Mouse (Mus musculus) testis, adult 2 months (tissue): Measurements from ENCODE around the gene Plcg1. TPM values are rescaled to one million over a fixed set of nuclear protein-coding genes. Genes with fewer than 3 reads are reported as not detected.
A peak's percentile ranks its signal among the peaks of the same experiment; 100 is the strongest.

ENCODE experiments used
- H3K27ac ChIP-seq: fragments of 200-500 bp; 2 replicates; pipeline ENCODE4 v1.5.1; 2012; ENCODE audit warnings: low read depth, low read length; ENCODE audit not compliant: control insufficient read depth, insufficient read depth
- H3K27me3 ChIP-seq: fragments of 200-500 bp; 2 replicates; pipeline ENCODE4 v1.6.1; 2012; ENCODE audit warnings: mild to moderate bottlenecking, low read length, moderate library complexity; ENCODE audit not compliant: control insufficient read depth, insufficient read depth
- H3K36me3 ChIP-seq: fragments of 200-500 bp; 2 replicates; pipeline ENCODE4 v1.6.1; 2012; ENCODE audit warnings: mild to moderate bottlenecking, low read length; ENCODE audit not compliant: control insufficient read depth, insufficient read depth
- H3K4me1 ChIP-seq: fragments of 200-500 bp; 2 replicates; pipeline ENCODE4 v1.6.1; 2012; ENCODE audit warnings: low read length; ENCODE audit not compliant: control insufficient read depth, insufficient read depth
- H3K4me3 ChIP-seq: fragments of 200-500 bp; 2 replicates; pipeline ENCODE4 v1.5.1; 2012; ENCODE audit warnings: low read depth, mild to moderate bottlenecking, low read length, moderate library complexity, mixed read lengths; ENCODE audit not compliant: control insufficient read depth
- CTCF ChIP-seq: fragments of 200-500 bp; IDR thresholded peaks from 2 replicates; pipeline ENCODE4 v1.5.1; 2012; ENCODE audit warnings: low read depth, mild to moderate bottlenecking, inconsistent platforms, low read length, moderate library complexity; ENCODE audit not compliant: control insufficient read depth, insufficient read depth, insufficient replicate concordance
- POLR2A ChIP-seq: fragments of 200-500 bp; IDR thresholded peaks from 2 replicates; pipeline ENCODE4 v1.6.1; 2012; ENCODE audit warnings: low read depth, mild to moderate bottlenecking, inconsistent platforms, low read length, moderate library complexity; ENCODE audit not compliant: control insufficient read depth
- polyA plus RNA-seq: library from polyadenylated mRNA; depleted of rRNA; stranded (reverse); fragments of >200 nt; gene quantifications from 2 replicates; pipeline ENCODE4 v1.2.3, GENCODE M21; 2012

The Plcg1 gene
- polyA plus RNA-seq, 1 experiment = 17.7 TPM

- H3K36me3 ChIP-seq = no peaks in the 10 kb centered on the region
- H3K27me3 ChIP-seq = no peaks in the 10 kb centered on the region
- H3K27ac ChIP-seq = no peak overlapping the region
- H3K4me3 ChIP-seq = no peak overlapping the region
- no peaks in the 10 kb centered on the region for H3K4me1 ChIP-seq
- TF ChIP-seq CTCF = no peak
- no peak for TF ChIP-seq POLR2A
These were observed 33.3 kb downstream of the Plcg1 start for GRCm38 (mm10) chr2:160764386-160764785.

- Histone ChIP-seq H3K27ac (no peak overlapping the region; the same call in none of the 2 replicates), H3K36me3 (no peaks in the 10 kb centered on the region), H3K4me1 (no peaks in the 10 kb centered on the region), H3K4me3 (peak overlapping the region; percentile 40), H3K27me3 (no peaks in the 10 kb centered on the region)
- TF ChIP-seq POLR2A = no peak
These were observed 34.0 kb downstream of the Plcg1 start for GRCm38 (mm10) chr2:160765096-160765495.

GRCm38 (mm10) chr2:160766371-160766771 lies 35.3 kb downstream of the Plcg1 start:
- Histone ChIP-seq H3K27ac (peak overlapping the region; percentile 40; the same call in 1 of the 2 replicates), H3K4me3 (peak overlapping the region; percentile 72), H3K36me3 (no peaks in the 10 kb centered on the region), H3K4me1 (no peaks in the 10 kb centered on the region), H3K27me3 (no peaks in the 10 kb centered on the region)
- TF ChIP-seq CTCF (no peak), POLR2A (peak; percentile 23; the same call in 1 of the 2 replicates)

GRCm38 (mm10) chr2:160767201-160767600 lies 36.1 kb downstream of the Plcg1 start:
- Histone ChIP-seq H3K27me3 (no peaks in the 10 kb centered on the region), H3K4me3 (peak overlapping the region; percentile 72), H3K27ac (peak overlapping the region; percentile 52), H3K4me1 (no peaks in the 10 kb centered on the region), H3K36me3 (no peaks in the 10 kb centered on the region)
- no peak for TF ChIP-seq CTCF
- TF ChIP-seq POLR2A = no peak

GRCm38 (mm10) chr2:160768097-160768695 lies 37.1 kb downstream of the Plcg1 start:
- Histone ChIP-seq H3K27ac (peak overlapping the region; percentile 64), H3K4me3 (peak overlapping the region; percentile 72), H3K27me3 (no peaks in the 10 kb centered on the region), H3K36me3 (no peaks in the 10 kb centered on the region), H3K4me1 (no peaks in the 10 kb centered on the region)
- no peak for TF ChIP-seq CTCF
- TF ChIP-seq POLR2A = no peak

GRCm38 (mm10) chr2:160768997-160769396 lies 37.9 kb downstream of the Plcg1 start:
- Histone ChIP-seq H3K27ac (peak overlapping the region; percentile 95), H3K27me3 (no peaks in the 10 kb centered on the region), H3K4me3 (peak overlapping the region; percentile 83), H3K36me3 (no peaks in the 10 kb centered on the region), H3K4me1 (no peaks in the 10 kb centered on the region)
- TF ChIP-seq POLR2A (peak; percentile 66; the same call in 1 of the 2 replicates), CTCF (no peak)

GRCm38 (mm10) chr2:160770409-160770808 lies 39.3 kb downstream of the Plcg1 start:
- H3K4me1 ChIP-seq = no peaks in the 10 kb centered on the region
- peak overlapping the region; percentile 19 for H3K4me3 ChIP-seq
- H3K36me3 ChIP-seq = peaks cover 2% of the 10 kb centered on the region; the same call in 1 of the 2 replicates
- no peaks in the 10 kb centered on the region for H3K27me3 ChIP-seq
- H3K27ac ChIP-seq = no peak overlapping the region; the same call in 1 of the 2 replicates
- no peak for TF ChIP-seq POLR2A
- no peak for TF ChIP-seq CTCF
